Mouse (Mus musculus) right cerebral cortex, postnatal 14 days (tissue): Measurements from ENCODE around the gene Gmpr2.
A peak's percentile ranks its signal among the peaks of the same experiment; 100 is the strongest.

Source experiments
- DNase-seq: peaks from one replicate; pipeline ENCODE4 v3.0.0; 2022

The Gmpr2 gene

DNA sequence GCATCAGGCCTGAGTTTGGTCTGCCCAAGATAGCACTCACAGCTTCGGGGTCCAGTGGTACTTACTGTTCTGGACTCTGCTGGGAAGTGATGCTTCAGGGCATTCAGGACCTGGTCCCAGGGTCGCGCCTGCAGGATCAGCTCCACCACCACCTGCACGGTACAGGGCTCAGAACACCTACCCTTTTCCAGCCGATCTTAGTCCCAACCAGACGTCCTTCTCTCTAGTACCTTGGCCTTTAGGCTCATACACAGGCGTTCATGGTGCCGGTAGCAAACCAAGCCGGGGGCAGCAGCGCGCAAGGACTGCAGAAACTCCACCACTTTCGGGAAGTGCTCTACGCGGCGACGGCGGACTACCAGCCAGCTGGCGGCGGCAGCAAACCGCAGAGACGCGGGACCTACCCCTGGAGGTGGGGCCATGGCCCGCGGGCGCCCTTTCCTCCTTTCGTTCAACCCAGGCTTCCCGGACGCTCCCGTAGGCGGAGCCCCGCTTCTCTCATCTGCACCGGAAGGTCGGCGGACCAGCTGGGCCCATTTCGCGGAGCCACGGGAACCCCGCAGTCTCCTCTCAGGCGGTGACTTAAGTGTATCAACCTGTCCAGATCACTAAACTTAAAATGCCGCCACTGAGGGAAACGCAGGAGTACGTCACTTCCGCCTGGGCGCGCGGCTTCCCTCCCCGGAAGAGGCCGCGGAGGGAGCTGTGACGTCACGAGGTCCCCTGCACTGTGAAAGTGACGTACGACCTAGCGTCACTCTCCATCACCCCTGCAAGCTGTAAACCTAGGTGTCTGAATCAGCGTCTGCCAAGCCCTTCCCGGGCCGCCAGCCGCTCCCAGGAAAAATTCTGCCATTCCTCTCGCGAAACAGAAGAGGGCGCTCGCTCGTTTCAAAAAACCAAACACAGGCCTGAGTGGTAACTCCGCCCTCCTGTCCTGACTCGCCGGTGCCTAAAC is 9.7 kb downstream of the Gmpr2 start, which contains the start of gene Tinf2:
TSS of gene Tinf2 (minus strand) at position 661 of the 958 bp plus-strand sequence.
- peak; percentile 95 for DNase-seq

DNA sequence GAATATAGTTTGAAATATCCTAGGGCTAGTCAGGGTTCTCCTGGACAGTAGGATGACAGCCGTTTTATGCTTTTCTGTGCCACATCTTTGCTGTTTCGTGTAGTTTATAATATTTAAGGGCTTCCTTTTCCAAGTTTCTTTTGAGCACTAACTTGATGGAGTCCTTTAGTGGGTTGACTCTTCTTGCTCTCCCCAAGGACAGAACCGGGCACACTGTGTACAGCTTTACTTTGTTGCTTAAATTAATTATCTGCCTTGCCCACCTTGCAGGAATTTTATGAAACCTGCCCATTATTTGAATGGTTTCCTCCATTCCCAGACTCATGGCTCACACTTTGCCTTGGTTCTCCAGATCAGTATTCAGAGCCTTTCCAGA is 10.4 kb downstream of the Gmpr2 start:
- no peak for DNase-seq

DNA sequence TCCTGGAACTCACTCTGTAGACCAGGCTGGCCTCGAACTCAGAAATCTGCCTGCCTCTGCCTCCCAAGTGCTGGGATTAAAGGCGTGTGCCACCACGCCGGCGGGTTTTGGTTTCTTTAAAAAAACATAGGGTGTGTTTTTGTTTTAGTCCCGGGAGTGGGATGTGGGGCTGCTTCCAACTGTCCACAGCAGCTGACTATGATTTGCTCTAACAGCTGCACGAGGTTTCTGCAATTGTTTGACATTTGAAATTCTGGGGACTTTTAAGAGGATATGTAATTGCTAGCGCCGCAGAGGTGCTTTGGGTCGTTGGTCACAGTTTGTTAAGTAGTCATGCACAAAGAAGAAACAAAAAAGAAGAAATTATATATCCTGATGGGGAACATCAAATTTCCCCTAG is 17.7 kb downstream of the Gmpr2 start:
- no peak for DNase-seq

DNA sequence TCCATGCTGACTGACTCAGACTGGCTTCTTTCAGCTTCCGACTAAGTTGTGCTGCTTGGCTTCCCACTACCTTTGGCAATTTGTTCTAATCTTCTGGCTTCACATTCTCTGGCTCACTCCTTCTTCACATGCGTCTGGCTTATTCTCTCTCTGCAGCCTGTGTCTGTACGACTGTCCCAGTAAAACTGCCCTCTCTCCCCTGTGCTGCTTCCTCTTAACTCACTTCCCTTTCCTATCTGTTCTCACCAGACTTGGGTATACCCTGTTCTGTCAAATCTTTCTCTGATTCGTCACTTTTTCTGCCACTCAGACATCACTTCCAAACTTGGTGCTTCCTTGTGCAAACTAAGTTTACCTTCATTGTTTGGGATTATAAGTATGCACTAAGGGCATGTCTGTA is 25.5 kb downstream of the Gmpr2 start:
- DNase-seq: no peak

DNA sequence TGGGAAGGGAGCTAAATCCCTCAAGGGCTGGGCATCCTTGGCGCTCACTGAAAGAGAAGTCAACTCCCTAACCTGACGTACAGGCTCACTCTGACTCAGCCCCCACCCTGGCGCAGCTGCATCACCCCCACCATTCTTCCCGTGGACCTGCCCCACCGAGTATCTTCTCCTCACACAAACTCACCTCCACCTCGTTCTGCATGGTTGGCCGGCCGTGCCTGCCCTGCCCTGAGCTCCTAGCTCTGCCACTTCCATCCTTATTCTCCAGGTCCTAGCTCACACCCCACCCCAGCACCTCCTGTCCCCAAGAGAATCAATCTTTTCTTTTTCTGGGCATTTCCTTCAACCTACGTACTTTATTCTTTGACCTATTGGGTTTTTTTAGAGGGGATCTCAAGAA is 29.4 kb downstream of the Gmpr2 start:
- no peak for DNase-seq

DNA sequence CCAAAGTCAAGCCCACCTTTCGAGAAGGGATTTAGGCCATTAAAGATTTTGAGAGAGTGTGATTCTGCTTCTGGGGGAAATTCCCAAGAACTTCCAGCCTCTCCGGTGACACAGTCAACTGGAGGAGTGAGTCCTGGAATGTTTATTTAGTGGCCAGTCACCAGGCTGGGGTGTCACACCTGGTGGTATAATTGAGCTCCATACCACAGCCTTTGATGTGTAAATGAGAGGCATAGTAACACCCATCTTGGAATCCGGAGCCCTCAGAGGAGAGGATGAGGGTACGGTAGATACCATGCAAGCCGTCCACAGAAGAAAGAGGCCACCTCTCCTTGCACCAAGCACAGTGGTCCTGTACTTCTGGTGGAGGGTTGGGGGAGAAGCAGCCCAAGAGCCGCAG is 31.0 kb downstream of the Gmpr2 start:
- no peak for DNase-seq

DNA sequence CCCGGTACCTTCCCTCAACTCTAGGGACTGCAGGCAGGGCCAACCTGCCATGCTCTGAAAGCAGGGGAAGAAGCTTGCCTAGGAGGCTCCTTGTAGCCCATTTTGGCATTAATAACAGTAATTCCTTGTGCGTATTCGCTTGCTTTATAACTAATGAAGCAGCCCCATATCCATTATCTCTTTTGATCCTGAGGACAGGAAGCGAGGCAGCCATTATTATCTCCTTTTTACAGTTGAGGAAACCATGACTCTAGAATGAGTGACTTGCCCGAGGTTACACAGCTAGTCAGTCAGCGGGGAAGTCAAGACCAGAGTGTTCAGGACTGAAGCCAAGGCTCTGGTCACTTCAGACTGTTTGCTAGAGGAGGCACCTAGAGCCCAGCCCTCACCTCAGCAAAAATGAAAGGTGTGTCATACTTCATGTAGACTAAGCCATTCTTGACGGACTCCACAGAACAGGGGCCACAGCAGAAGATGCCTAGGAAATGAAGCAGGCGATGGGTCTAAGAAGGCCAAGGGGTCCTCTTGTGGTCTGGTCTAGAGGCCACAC is 34.4 kb downstream of the Gmpr2 start:
- DNase-seq: no peak

DNA sequence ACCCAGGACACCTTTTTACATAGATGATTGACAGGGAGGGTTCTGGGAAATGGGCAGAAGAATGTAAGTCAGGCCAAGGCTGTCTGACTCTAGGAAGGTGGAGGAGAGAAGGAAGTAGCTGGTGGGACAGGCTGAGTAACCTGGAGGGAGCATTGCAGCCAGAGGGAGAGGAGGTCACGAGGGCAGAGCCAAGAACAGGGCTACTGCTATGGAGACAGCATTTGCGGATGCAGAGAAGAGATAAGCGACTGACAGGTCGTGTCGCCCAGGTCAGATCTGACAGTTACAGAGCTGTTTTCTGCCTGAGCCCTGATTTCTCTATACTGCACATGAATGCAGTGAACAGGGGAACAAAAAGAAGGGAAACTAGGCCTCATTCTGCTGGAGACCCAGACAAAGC is 35.7 kb downstream of the Gmpr2 start:
- no peak for DNase-seq

DNA sequence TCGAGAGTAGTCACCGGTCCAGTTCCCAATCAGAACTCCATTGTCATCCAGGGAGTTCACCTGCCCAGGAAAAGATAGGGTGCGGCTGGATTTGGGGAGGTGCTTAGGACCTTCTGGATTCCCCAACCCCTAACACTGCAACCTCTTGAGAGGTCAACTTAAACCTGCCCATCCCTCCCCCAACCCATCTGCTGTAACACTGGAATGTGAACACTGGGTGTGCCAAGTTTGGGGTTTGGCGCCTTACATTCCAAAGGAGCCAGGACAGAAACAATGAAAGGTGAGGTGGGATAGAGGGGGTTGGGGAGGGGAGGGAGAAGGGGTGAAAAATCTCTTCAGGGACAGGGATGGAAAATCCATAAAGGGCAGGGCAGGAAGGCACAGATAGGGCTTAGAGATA is 37.8 kb downstream of the Gmpr2 start:
- DNase-seq: no peak

DNA sequence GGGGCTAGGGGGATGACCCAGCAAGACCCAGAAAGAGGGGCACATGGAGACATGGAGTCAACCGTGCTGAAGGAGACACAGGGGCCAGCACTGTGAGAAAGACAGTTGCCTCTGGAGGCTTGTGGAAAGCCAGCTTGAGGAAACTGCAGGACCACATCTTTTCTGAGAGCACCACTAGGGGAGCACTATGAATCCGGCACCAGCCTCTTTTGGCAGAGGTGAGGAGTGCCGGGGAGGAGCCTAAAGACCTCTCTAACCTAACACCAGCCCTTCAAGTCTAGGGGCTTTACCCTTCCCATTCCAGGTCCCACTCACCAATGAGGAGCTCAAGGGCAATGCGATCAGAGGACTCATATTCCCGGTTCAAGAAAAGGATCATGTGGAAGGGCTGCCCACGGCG is 40.0 kb downstream of the Gmpr2 start:
- DNase-seq: no peak

DNA sequence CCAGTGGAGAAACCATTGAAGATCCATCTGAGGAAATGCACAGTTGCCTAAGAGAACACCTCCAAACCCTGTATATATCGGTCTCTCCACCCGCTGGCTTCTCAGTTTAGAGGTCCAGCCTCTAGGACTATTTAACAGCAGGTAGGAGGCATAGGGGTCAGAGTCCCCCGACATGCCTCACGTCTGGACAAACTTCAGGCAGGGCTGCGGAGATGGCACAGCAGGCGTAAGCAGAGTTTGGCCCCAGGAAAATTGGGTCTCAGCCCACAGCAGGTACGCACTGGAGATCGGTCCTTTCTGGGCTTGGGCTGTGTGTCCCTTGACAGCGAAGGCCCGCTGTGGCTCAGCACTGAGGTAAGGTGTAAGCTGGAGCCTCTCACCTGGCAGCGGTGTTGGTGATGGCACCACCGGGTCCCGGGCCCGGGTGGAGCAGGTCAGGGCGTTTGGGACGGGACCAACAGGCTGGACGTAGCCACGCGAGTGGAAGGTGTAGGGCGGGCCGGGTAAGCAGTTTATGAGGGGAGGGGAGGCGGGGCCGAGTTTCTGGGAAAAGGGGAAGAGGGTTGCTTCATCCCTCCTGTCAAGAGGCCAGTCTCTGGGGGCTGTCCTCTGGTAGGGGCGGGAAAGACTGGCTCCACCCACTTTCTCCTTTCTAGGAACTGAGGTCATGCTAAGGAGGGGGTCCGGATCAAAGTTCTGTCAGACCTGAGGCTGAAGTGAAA is 41.4 kb downstream of the Gmpr2 start:
- no peak for DNase-seq

DNA sequence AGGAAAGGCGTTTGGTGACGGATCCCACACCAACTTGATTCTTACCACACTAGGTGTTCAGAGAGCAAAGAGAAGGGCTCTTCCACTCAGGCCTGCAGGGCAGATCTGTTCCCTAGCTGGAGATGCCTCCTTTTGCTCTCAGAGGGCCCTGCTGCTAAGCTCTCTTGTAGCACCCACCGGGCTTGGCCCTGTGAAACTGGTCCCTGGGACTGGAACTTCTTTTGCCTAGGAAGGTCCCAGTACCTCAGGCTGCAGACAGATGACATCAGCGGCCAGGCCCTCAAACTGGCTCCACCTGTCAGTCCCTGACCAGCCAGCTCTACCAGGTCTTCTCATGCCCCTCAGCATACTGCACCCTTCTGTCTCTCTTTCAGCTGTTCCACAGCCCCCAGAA is 42.0 kb downstream of the Gmpr2 start, which contains the start of gene Tgm1:
TSS of gene Tgm1 (minus strand) at position 198 of the 394 bp plus-strand sequence.
- DNase-seq: no peak

DNA sequence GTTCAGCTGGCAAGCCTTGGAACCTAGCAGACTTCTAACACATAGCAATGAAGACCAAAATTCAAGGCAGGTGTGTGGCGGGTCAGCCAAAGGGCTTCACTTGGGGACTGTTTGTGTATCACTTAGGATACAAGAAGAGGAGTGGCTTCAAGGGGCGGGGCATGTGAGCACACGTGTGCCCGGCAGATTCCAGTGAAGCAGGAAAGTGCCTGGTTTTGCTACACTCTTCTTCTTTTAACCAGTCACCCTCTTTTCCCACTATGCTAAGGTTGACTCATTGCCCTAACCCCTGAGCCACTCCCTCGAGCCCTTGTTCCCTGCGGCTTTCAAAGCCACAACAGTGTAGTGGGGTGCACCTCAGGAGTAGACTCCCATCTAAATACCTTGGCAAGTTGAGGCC is 43.2 kb downstream of the Gmpr2 start:
- no peak for DNase-seq

DNA sequence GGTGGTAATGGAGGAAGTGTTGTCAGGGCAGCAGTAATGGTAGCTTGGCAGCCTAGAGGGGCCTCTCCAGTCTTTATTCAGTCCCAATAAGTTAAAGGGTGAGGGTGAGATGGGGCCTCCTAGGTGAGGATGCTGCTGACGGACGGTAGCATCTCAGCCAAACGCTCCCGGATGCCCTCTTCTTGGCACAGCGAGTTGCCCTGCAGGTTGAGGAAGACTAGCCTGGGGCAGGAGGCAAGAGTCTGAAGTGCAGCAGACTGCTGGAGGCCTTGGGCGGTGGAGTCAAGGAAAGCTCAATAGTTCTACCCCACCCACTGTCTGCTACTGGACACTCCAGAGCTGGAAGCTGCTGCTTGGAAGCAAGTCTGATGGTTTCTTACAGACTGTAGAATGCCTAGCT is 44.5 kb downstream of the Gmpr2 start:
- DNase-seq: no peak

DNA sequence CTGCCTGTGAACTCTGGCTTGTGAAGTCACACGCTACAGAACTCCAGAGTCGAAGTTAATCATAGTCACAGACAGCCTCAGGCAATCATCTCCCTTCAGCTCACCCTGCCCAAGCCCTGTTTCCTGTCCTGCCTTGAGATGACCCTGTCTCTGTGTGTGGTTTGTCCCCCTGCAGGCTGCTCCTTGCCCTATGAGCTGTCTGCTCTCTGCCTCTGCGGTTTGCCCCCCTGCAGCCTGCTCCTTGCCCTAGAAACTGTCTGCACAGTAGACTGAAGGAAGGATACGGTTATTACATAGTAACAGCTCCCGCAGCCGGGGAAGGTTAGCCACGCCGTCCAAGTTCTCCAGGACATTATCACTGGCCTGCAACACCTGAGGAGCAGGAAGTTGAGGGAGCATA is 45.1 kb downstream of the Gmpr2 start:
- DNase-seq: no peak

DNA sequence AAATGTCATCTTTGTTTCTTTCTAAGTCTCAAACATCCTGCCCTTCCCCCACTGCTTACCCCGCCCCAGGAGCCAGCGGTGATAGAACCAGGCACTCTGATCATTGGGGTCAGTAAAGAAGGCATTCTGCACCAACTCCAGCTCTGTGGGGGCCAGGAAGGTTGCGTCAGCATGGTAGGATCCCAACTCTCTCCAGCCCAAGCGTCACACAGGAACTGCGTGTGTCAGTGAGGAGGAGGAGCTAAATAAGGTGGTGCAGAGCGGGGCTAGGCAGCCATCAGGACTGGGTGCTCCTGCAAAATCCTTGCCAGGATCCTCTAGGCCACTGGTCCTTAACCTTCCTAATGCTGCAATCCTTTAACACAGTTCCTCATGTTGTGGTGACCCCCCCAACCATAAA is 48.0 kb downstream of the Gmpr2 start:
- DNase-seq: no peak

DNA sequence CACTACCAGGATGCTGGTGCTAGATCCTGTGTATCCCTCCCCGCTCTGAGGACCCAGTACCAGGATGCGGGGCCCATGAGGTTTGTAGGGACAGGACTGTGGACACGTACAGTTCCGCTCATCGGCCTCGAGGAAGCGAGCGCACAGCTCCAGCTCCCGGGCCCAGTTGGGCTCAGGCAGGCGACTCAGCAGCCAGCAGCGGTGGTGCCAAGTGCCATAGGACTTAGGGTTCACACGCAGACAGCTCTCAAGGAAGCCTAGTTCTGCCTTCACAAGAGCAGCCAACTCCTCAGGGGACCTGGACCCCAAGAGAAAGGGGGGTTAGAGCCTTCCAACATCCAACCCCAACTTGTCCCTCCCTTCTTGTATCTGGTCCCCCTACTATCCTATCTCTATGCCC is 48.9 kb downstream of the Gmpr2 start:
- DNase-seq: no peak

DNA sequence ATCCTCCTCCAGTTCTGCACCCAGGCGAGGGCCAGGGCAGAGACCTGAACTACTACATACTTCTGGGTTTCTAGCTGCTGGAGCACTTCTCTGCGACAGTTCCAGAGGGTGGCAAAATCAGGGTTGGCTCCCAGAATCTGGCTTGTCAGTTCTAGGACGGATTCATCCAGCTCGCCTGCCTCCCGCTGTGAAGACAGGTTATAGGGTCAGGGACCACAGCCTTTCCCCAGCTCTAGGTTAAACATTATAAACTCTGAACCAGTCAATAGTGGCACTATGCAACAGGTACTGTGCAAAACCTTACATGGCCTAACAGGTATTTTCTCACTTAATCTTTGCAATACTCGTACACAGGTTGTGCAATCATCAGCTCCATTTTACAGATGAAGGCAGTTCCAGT is 49.3 kb downstream of the Gmpr2 start:
- no peak for DNase-seq

DNA sequence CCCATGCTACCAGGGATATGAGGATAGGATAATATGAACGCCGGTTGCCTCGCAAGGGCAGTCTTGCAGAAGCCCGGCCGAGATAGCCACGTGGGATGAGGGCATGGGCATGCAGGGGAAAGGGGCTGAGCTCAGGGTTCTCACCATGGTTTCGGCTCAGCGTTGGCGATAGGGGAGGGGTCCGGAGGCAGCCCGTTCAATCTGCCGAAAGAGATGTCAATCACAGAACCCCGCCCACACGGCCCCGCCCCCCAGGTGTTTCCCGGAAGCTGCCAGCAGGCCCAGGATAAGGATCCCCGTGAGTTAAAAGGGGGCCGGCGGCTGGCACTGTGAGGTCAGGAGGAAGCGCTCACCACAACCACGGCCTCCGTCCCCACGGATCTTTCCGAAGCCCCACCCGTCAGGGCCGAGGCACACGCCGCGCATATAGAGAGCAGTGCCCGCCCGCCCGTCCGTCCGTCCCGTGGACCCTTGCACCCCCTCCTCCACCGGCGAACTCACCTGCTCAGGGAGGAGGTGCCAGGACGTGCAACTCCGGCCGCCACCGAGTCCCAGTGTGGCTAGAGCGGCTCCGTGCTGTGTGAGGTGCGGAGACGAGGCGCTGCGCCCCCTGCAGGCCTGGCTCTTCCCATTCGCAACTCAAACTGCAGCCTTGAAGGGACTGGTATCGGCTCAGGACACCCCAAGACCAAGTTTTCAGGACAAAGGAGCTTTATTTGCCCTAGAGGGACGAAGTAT is 50.1 kb downstream of the Gmpr2 start, which contains the start of gene Rabggta:
TSS of gene Rabggta (minus strand) at position 564 of the 738 bp plus-strand sequence.
- peak; percentile 95 for DNase-seq

DNA sequence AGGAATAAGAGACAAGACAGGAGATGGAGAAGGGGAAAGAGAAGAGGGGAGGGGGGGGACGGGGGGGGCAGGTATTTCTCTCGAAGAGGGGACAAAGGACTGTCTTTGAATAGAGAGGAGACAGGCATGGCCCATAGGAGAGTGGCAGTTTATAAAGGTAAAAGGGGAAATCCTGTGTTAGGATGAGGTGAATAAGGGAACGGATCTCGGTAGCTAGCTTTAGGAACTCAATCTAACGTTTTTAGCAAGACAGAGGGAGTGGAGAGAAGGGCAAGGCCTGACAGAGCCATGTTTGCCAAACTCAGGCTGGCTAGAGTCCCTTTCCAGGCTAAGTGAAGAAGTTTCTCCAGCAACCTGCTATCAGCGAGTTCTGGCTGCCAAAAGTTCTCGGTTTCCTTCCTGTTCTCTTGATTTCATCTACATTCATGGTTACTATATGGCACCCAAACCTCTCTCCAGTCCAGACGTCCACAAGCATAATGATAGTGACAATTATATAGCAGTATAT is 50.8 kb downstream of the Gmpr2 start:
- DNase-seq: no peak

DNA sequence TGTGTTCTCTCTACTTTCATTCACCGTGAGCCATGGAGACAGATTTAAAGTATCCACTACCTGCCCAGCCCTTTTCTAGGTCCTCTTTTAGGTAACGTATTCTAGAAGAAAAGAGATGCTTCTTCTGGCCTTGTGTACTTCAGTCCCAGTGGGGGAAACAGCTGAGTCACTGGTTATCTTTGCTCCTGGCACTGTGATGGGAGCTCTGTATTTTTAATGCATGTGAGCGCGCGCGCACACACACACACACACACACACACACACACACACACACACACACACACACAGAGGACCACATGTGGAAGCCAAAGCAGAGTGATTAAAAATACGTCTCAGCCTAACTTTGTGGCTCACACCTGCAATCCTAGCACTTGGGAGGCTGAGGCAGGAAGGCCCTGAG is 51.7 kb downstream of the Gmpr2 start:
- DNase-seq: no peak

DNA sequence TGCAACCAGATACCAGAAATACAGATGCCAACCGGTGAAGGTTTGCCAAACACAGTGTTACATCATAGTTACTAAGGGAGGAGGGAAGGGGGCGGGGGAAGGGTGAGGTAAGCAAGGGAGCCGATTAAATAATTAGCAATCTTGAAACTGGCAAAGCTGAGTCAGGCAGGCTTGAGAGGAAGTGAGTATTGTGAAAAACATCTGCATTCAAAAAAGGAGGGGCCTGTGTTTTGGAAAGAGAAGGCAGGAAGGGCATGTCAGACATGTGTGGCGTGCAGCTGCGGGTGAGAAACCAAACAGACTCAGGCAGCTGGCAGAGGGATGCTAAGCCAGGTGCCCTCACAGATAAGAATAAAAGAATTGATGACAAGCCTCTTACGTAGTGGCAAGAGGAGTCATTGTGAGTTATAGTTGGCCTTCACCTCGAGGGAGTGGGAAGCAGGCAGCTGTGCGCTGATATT is 52.7 kb downstream of the Gmpr2 start:
- DNase-seq: no peak

DNA sequence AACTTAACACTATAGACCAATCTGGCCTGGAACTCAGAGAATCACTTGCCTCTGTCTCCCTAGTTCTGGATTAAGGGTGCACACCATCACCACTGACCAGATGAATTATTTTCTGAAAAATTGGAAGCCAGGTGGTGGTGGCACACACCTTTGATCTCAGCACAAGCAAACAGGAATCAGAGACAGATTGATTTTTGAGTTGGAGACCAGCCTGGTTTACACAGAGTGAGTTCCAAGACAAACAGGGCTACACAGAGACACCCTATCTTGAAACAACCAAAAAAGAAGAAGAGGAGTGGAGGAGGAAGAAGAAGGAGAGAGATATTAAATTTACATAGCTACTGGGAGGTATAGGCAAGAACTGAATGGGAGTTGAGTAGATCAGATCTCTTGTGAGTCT is 54.5 kb downstream of the Gmpr2 start:
- no peak for DNase-seq
